Mouse (Mus musculus) lung, postnatal 4 days (tissue): ENCODE results near the gene Kcnj6.

Experiments used
- DNase-seq, 2 experiments: peaks; one replicate each; pipeline ENCODE4 v3.0.0; 2021

Gene Kcnj6

GRCm38 (mm10) chr16:94765129-94765528, 232.4 kb downstream of the Kcnj6 start:
- DNase-seq, result no peak

GRCm38 (mm10) chr16:94760732-94761131, 236.8 kb downstream of the Kcnj6 start:
- DNase-seq, result no peak

GRCm38 (mm10) chr16:94759761-94760160, 237.7 kb downstream of the Kcnj6 start:
- DNase-seq, result no peak

GRCm38 (mm10) chr16:94758606-94759005, 238.9 kb downstream of the Kcnj6 start:
- no peak for DNase-seq

GRCm38 (mm10) chr16:94756352-94756751, 241.1 kb downstream of the Kcnj6 start:
- no peak for DNase-seq

- DNase-seq, result no peak
These were observed 244.0 kb downstream of the Kcnj6 start for GRCm38 (mm10) chr16:94753453-94753852.

- peak; percentile 36 to 79 for DNase-seq
These were observed 244.7 kb downstream of the Kcnj6 start for GRCm38 (mm10) chr16:94752781-94753180.

- peak in 1 of 2 experiments; percentile 64 for DNase-seq
These were observed 252.5 kb downstream of the Kcnj6 start for GRCm38 (mm10) chr16:94745016-94745415.

GRCm38 (mm10) chr16:94743853-94744501, 253.5 kb downstream of the Kcnj6 start:
- peak; percentile 40 to 56 for DNase-seq

GRCm38 (mm10) chr16:94737359-94737687, 260.2 kb downstream of the Kcnj6 start:
- DNase-seq, result no peak

- DNase-seq, result no peak
These were observed 260.8 kb downstream of the Kcnj6 start for GRCm38 (mm10) chr16:94736462-94737358.

- DNase-seq, result no peak
These were observed 262.0 kb downstream of the Kcnj6 start for GRCm38 (mm10) chr16:94735472-94735871.

GRCm38 (mm10) chr16:94731027-94731426, 266.5 kb downstream of the Kcnj6 start:
- no peak for DNase-seq

- DNase-seq, result no peak
These were observed 268.3 kb downstream of the Kcnj6 start for GRCm38 (mm10) chr16:94729236-94729635.

GRCm38 (mm10) chr16:94724747-94725211, 272.7 kb downstream of the Kcnj6 start:
- peak; percentile 17 to 37 for DNase-seq

GRCm38 (mm10) chr16:94724061-94724596, 273.4 kb downstream of the Kcnj6 start:
- DNase-seq, result peak; percentile 75 to 80

GRCm38 (mm10) chr16:94722936-94723335, 274.6 kb downstream of the Kcnj6 start:
- DNase-seq, result no peak

- DNase-seq, result no peak
These were observed 275.9 kb downstream of the Kcnj6 start for GRCm38 (mm10) chr16:94721549-94722006.

- no peak for DNase-seq
These were observed 276.9 kb downstream of the Kcnj6 start for GRCm38 (mm10) chr16:94720476-94721153.

- no peak for DNase-seq
These were observed 278.0 kb downstream of the Kcnj6 start for GRCm38 (mm10) chr16:94719488-94719887.

- DNase-seq, result no peak
These were observed 278.6 kb downstream of the Kcnj6 start for GRCm38 (mm10) chr16:94718919-94719318.

- no peak for DNase-seq
These were observed 280.4 kb downstream of the Kcnj6 start for GRCm38 (mm10) chr16:94717051-94717450.

GRCm38 (mm10) chr16:94714483-94714882, 283.0 kb downstream of the Kcnj6 start:
- no peak for DNase-seq
